ENCODE assay signal across 13 mouse cellular contexts in genomic region chr11:78324000-78324785, GRCm38 (mm10). TPM values are rescaled to one million over a fixed set of nuclear protein-coding genes. Genes with fewer than 3 reads are reported as not detected.
DNase-seq lines count a peak whose midpoint lies in the region; ATAC-seq and TF ChIP-seq lines count a peak whose summit lies in the region.
"Had no signal": no experiment of that assay in that cellular context is flagged by ENCODE, and none has a peak within 500 bp of the region (broad histone marks: within the 10 kb centered on the region; RNA-seq: fewer than 3 reads in every experiment).

No protein-coding gene starts in this region.

- H3K4me2 ChIP-seq in forebrain, embryonic 14.5 days (ENCODE audit: low read length): peak overlapping the region; percentile 46

- ATAC-seq in forebrain, embryonic 14.5 days: no peak

- no peaks in the 10 kb centered on the region for H3K27me3 ChIP-seq in E14TG2a.4 (ENCODE audit: insufficient read depth, low read length)
- H3K27me3 ChIP-seq in forebrain, embryonic 14.5 days (replicated peaks; ENCODE audit: control insufficient read depth, insufficient read depth, low read length): no peaks in the 10 kb centered on the region
- H3K27me3 ChIP-seq: embryonic facial prominence, embryonic 13.5 days had no signal

- H3K36me3 ChIP-seq in E14TG2a.4 (ENCODE audit: insufficient read depth, low read length): peaks cover 63% of the 10 kb centered on the region
- peaks cover 32% of the 10 kb centered on the region for H3K36me3 ChIP-seq in forebrain, embryonic 14.5 days (ENCODE audit: control insufficient read depth, insufficient read depth, low read length)

- H3K4me3 ChIP-seq in E14TG2a.4 (replicated peaks; ENCODE audit: low read length): peak overlapping the region; percentile 76; the same call in 1 of the 2 replicates
- H3K4me3 ChIP-seq in forebrain, embryonic 14.5 days (ENCODE audit: low read depth, low read length): peak overlapping the region; percentile 21

- no peak overlapping the region for H3K9ac ChIP-seq in forebrain, embryonic 14.5 days (ENCODE audit: low read length)
- H3K9ac ChIP-seq: liver, embryonic 14.5 days had no signal

- peak overlapping the region; percentile 81; the same call in 1 of the 2 replicates for H3K27ac ChIP-seq in forebrain, embryonic 14.5 days (ENCODE audit: low read depth, low read length)
- H3K27ac ChIP-seq: liver, embryonic 14.5 days had no signal

- H3K9me3 ChIP-seq in E14TG2a.4 (ENCODE audit: low read length): no peaks in the 10 kb centered on the region
- H3K9me3 ChIP-seq in forebrain, embryonic 14.5 days (replicated peaks; ENCODE audit: control insufficient read depth, low read length): no peaks in the 10 kb centered on the region
- H3K9me3 ChIP-seq: embryonic facial prominence, embryonic 13.5 days; G1E had no signal

- peaks cover 41% of the 10 kb centered on the region for H3K4me1 ChIP-seq in E14TG2a.4 (replicated peaks; ENCODE audit: low read depth, low read length)
- peaks cover 13% of the 10 kb centered on the region for H3K4me1 ChIP-seq in forebrain, embryonic 14.5 days (ENCODE audit: control insufficient read depth, insufficient read depth, low read length)

- WGBS in forebrain, embryonic 14.5 days: 60% methylated on average over 15 of the region's 15 CpGs

- no peak for TF ChIP-seq CTCF in E14TG2a.4 (conservative IDR thresholded peaks at IDR 0.05; ENCODE audit: low read length)

- DNase-seq in layer of hippocampus, postnatal 10 days (ENCODE audit: low spot score in 2 of 2): peak; percentile 64 to 77
- DNase-seq in layer of hippocampus, postnatal 36 days: no peak
- DNase-seq in Muller cell, postnatal 12 days (ENCODE audit: inconsistent ontology term): peak; percentile 62
- peak; percentile 82 for DNase-seq in forebrain, embryonic 14.5 days (ENCODE audit: low spot score)
- no peak for DNase-seq in adrenal gland, postnatal 10 days
- DNase-seq in embryo, embryonic 10.5 days (ENCODE audit: low spot score): no peak
- DNase-seq: adrenal gland, adult 8-10 months; heart, postnatal 36 days; kidney, postnatal 4 days had no signal

RNA-seq across cellular contexts. Expression of gene Aldoc, which starts 1.4 kb away (rescaled TPM):
- 100 to 1,000 TPM; 396 to 461 TPM for total RNA-seq in layer of hippocampus, postnatal 10 days (2021)
- 100 to 1,000 TPM; 781 to 864 TPM for total RNA-seq in layer of hippocampus, postnatal 36 days (2021)
- 161 and 167 TPM in 2 replicates for polyA plus RNA-seq in forebrain, embryonic 14.5 days (2014; fragmentation: Nextera tagmentation; extraction: Ambion mirVana)
- 1 to 10 TPM; 8.3 to 8.6 TPM for total RNA-seq in adrenal gland, postnatal 10 days (2021)

RNA-seq across cellular contexts. Expression of gene Pigs, which starts 4.0 kb away (rescaled TPM):
- total RNA-seq in layer of hippocampus, postnatal 10 days (2021): 10 to 100 TPM; 75.0 to 75.9 TPM
- 10 to 100 TPM; 57.9 to 59.0 TPM for total RNA-seq in layer of hippocampus, postnatal 36 days (2021)
- polyA plus RNA-seq in forebrain, embryonic 14.5 days (2014; fragmentation: Nextera tagmentation; extraction: Ambion mirVana): 46.8 and 51.0 TPM in 2 replicates
- 10 to 100 TPM; 40.1 to 40.3 TPM for total RNA-seq in adrenal gland, postnatal 10 days (2021)

RNA-seq across cellular contexts. Expression of gene Unc119, which starts 19.1 kb away (rescaled TPM):
- total RNA-seq in layer of hippocampus, postnatal 10 days (2021): 10 to 100 TPM; 37.6 to 39.0 TPM
- total RNA-seq in layer of hippocampus, postnatal 36 days (2021): 10 to 100 TPM; 31.6 to 36.4 TPM
- 72.5 and 73.8 TPM in 2 replicates for polyA plus RNA-seq in forebrain, embryonic 14.5 days (2014; fragmentation: Nextera tagmentation; extraction: Ambion mirVana)
- total RNA-seq in adrenal gland, postnatal 10 days (2021): 10 to 100 TPM; 36.1 to 42.5 TPM

RNA-seq across cellular contexts. Expression of gene Spag5, which starts 22.9 kb away (rescaled TPM):
- total RNA-seq in layer of hippocampus, postnatal 10 days (2021): 1 to 10 TPM; 6.5 to 7.1 TPM
- total RNA-seq in layer of hippocampus, postnatal 36 days (2021): 10 to 100 TPM in 1 of 2 experiments, 1 to 10 TPM in 1; 6.9 to 10.1 TPM
- polyA plus RNA-seq in forebrain, embryonic 14.5 days (2014; fragmentation: Nextera tagmentation; extraction: Ambion mirVana): 21.5 and 25.4 TPM in 2 replicates
- total RNA-seq in adrenal gland, postnatal 10 days (2021): 10 to 100 TPM; 11.2 to 16.1 TPM

RNA-seq across cellular contexts. Expression of gene BC030499, which starts 33.6 kb away (rescaled TPM):
- 1 to 10 TPM in 1 of 2 experiments, under 1 TPM in 1; 0.47 to 1.8 TPM for total RNA-seq in layer of hippocampus, postnatal 10 days (2021)
- 1 to 10 TPM; 7.2 to 7.8 TPM for total RNA-seq in layer of hippocampus, postnatal 36 days (2021)
- 0.19 and 0.43 TPM in 2 replicates for polyA plus RNA-seq in forebrain, embryonic 14.5 days (2014; fragmentation: Nextera tagmentation; extraction: Ambion mirVana)
- 1 to 10 TPM in 1 of 2 experiments, under 1 TPM in 1; 0.57 to 2.2 TPM for total RNA-seq in adrenal gland, postnatal 10 days (2021)

Comparison
In these comparisons a context has a peak if more than half of its experiments do, and no peak if none do; other contexts are left out.
1. DNase-seq: peak in layer of hippocampus, postnatal 10 days (2 of 2), Muller cell, postnatal 12 days (single experiment) and forebrain, embryonic 14.5 days (single experiment); none in layer of hippocampus, postnatal 36 days (0 of 2), adrenal gland, postnatal 10 days (single experiment) and embryo, embryonic 10.5 days (single experiment).
2. RNA of gene Aldoc, which starts 1.4 kb away (total RNA-seq): 781 to 864 TPM in layer of hippocampus, postnatal 36 days and 396 to 461 TPM in layer of hippocampus, postnatal 10 days; 8.3 to 8.6 TPM in adrenal gland, postnatal 10 days; every median in the first group is over 10 times any median in the second.